Mouse (Mus musculus): ENCODE measurements around the gene Klk8.

Klk8 gene

DNA sequence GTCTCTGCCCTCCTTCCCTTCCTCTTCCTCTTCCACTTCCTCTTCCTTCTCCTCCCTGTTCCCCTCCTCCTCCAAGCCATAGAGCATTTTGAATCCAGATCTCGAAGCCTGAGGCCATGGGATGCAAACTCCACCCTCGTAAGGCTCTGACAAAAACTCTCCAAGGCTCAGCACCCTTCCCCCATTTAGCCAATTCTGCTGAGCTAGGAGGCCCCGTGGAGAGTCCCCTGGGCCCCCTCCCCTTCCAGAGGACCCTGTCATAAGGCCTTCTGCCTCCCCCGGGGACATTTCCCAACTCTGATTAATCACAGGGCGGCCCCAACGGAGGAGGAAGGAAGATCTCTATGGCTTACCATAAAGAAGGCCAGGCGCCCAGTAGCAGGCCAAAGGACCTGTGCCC lies 5.8 kb upstream of the Klk8 start, which contains the start of gene Klk9:
Gene Klk9 (plus strand): TSS at position 301 of the 400 bp plus-strand sequence.
- DNase-seq (ENCODE audit: low spot score) = no peak

DNA sequence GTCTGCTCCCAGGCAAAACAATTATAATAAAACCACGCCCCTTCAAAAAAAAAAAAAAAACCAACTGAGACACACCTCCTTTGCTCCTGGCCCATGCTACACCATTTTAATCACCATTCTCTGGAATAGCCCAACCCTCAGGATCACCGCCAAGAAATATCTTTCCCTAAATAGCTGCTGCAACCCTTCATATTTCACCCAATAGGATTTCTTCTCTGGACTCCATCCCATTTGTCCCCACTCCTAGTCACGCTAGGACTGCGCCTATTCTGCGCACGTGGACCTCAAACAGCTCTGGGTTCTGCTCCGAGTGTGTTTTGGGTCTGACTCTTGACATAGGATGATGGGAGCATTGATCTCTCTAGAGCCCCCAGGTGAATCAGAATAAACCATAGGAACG lies 1.0 kb upstream of the Klk8 start:
- no peak for DNase-seq (ENCODE audit: low spot score)

DNA sequence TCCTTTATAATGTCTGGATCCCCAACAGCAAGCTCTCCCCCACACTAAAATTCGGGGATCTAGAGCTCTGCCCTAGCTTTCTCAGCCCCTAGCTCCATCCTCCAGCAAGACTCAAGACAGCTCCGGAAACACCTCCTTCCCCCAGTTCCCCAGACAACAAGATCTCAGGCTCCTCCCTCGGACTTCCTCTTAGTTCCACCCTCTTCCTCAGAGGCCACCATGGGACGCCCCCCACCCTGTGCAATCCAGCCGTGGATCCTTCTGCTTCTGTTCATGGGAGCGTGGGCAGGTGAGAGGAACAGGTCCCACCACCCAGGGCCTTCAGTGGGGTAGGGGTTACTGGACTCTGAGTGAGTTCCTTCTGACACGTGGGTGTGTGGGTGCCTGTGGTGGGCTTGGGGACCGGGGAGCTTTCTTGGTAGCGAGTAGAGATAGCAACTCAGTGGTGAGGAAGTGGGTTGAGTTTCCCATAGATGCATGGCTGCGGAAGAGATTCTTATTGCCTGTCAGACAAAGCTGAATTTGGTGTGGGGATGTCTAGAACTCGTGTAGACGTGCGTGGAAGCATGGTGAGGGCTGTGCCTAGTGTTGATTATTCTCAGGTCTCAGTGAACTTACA lies 576 bp downstream of the Klk8 start:
- no peak for DNase-seq (ENCODE audit: low spot score)

DNA sequence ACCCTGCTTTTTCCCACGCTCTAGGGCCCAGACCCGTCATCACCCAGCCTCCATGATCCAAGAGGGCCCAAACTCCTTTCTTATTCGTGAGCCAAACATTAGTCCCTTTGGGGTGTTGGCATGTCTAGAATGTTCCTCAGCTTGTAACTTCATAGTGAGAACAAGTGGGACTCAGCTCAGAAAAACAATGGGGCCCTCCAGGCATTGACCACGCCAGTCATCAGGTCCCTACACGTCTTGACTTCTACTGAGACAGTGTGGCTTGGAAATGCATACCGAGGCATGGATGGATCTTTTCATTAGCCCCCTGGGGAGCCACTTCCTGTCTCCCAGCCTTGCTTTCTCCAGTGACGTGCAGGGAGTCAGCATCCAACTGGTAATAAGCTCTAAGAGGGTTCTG lies 2.5 kb downstream of the Klk8 start:
- DNase-seq (ENCODE audit: low spot score) = no peak

DNA sequence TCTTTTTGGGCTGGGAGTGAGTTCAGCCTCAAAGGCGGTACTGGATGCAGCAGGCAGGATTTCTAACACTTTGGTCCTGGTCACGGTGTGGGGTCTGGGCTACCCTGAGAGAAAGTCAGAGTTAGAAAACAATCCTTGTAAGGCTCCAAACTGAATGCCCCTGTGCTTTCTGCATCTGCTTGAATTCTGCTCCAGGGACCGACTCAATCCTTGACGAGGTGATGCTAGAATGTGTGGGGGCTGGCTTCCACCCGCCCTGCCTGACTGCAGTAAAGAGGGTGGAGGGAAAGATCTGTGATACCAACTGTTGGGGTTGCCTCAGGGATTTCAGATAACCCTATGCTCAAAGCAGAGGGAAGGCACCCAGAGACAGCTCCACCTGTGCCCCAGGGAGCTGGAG lies 13.6 kb downstream of the Klk8 start, which contains the start of gene Klk7:
Gene Klk7 (plus strand): TSS at position 301 of the 400 bp plus-strand sequence.
- no peak for DNase-seq (ENCODE audit: low spot score)

DNA sequence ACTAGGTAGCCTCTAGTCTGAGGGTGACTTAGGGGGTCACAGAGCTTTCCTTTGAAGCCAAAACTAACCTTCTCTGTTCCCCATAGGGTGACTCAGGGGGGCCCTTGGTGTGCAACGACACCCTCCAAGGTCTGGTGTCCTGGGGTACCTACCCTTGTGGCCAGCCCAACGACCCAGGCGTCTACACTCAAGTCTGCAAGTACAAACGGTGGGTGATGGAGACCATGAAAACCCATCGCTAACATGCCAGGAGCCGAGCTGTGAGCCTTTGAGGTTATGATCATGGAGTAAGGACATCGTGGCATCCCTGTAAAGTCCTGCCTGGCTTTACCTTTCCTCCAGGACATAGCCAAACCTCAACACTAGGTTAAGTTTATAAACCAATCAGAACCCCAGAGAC lies 17.8 kb downstream of the Klk8 start:
- DNase-seq (ENCODE audit: low spot score) = no peak

DNA sequence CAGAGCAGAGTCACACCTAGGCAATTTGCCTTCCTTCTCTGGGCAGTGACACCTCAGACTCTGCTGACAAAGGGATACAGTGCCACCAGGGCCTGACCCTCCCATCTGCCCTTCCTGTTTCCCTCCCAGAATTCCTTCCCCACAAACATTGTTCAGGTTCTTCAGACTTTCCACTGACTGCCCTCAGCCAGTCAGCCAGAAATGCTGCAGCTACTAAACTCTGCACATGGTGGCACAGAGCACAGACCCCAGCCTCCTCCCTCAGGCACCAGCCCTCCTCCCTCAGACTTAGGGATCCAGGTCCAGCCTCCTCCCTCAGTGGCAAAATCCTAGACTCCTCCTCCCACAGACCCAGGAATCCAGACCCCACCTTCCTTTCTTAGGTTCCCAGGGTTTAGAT lies 19.4 kb downstream of the Klk8 start:
- DNase-seq (ENCODE audit: low spot score) = no peak

DNA sequence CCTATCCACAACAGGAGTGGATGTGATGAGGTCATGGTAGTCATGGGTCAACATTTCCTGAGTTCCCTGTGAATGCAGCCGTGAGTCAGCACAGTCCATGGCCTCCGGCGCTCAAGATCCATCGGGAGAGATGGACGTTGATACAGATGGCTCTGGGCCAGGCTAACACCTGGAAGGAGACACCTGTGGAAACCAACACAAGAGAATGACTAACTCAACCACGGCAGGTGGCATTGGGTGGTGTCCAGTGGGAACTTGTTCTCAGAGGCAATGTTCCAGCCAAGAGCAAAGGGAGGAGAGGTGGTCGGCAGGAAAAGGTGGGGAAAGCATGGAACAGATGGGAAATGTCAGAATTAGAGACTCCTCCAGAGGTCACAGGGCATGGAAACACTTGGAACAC lies 24.2 kb downstream of the Klk8 start:
- no peak for DNase-seq (ENCODE audit: low spot score)

DNA sequence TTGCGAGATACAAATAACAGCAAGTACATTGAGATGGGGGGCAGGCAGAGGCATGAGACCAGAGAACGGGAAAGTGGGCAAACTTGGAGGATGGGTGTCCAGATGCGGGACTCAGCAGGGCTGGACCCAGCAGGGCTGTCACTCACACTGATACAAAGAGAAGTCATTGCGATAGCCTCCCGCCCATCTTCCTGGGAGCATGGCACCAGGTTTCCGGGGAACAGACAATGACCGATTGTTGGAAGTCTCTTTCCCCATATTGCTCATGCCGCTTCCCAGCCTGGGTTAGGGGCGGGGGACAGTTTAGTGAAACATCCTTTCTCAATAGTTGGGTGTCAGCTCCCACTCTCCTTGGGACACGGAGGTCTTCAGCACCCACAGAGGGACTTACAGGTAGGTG lies 26.8 kb downstream of the Klk8 start, which contains the start of gene Klk6:
Gene Klk6 (plus strand): TSS at position 301 of the 400 bp plus-strand sequence.
- no peak for DNase-seq (ENCODE audit: low spot score)

DNA sequence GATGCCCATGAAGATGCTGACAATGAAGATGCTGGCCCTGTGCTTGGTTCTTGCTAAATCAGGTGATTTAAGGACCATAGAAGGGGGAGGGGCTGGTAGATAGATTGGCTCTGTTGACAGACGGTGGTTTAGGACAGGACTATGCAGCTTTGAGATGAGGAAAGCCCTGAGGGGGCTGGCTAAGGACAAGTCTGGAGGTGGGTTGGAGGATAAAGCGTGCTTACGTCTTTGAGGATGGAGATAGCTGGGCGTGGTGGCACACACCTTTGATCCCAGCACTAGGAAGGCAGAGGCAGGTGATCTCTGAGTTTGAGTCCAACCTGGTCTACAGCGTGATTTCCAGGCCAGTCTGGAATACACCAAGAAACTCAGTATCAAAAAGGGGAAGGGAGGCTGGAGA lies 28.7 kb downstream of the Klk8 start:
- DNase-seq (ENCODE audit: low spot score) = no peak

DNA sequence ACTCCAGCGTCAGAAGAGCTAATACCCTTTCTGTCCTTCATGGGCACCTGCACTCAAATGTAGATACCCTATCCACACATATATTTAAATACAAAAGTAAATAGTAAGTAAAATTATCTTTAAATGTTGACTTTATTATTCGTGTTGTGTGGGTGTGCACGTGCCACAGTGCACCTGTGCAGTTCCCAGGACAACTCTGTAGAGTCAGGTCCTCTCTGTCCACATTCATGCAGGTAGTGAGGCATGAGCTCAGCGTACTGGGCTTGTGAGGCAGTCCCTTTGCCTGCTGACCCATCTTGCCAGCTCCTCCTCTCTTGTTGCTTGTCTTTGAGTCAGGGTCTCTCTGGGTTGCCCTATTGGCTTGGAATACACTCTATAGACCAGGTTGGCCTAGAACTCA lies 30.3 kb downstream of the Klk8 start:
- DNase-seq (ENCODE audit: low spot score) = no peak

DNA sequence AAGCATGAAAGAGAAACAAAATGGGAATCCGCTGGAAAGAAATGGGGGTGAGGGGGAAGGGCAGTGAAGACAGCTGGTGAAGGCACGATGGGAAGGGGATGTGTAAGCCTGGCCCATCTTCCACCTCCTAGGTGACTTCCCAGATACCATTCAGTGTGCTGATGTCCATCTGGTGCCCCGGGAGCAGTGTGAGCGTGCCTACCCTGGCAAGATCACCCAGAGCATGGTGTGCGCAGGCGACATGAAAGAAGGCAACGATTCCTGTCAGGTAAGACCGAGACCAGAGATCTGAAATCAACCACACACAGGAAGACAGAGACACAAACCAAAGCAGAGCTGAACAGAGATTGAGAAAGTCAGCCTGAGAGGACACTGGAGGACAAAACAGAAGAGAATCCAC lies 31.6 kb downstream of the Klk8 start:
- DNase-seq (ENCODE audit: low spot score) = no peak

DNA sequence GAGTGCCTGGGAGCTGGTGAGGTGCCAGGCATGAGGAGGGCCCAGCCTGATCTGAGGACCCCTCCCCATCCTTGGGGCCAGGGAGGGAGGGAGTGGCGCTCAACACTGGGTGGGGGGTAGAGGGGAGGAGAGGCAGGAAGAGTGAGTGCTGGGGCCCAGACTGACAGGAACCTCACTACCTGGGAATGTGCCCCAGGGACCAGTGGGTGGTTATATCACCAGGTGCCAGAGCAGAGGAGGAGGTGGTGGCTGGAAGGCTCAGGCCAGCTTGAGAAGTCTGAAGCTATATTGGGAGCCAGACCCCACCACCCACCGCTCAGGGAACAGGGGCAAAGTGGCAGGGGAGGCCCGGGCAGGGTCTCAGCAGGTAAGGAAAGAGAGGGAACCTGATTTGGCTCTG lies 44.3 kb downstream of the Klk8 start, which contains the start of gene Klk5:
Gene Klk5 (plus strand): TSS at position 271 of the 400 bp plus-strand sequence.
- DNase-seq (ENCODE audit: low spot score) = no peak

DNA sequence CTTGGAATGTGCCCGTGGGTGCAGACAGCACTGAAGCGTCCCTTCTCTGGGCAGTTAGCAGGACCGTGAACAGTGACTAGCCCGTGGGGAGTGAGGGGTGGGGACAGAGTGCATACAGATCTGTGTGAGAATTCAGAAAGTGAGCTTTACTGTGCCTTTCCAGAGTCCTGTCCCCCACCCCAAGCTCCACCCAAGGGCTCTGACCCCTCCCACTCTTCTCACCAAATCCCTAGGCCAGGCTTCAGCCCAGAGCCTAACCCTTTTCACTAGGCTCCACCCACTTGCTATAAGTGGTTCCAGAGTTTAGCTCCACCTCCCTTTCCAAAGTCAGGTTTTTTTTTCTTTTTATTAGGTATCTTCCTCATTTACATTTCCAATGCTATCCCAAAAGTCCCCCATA lies 46.4 kb downstream of the Klk8 start:
- no peak for DNase-seq (ENCODE audit: low spot score)

DNA sequence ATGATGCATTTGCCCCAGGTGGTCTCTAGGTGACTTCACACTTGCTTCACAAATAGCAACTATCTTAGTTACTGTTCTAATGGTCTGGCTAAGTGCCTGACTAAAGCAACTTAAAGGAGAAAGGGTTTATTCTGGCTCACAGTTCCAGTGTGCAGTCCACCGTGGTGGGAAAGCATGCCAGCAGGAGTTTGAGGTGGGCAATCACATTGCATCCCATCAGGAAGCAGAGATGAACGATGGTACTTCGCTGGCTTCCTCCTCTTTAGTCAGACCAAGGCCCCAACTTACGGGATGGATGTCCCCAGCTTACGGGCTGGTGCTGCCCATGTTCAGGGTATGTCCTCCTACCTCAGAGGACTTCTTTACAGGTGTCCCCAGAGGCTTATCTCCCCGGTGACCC lies 54.2 kb downstream of the Klk8 start:
- no peak for DNase-seq (ENCODE audit: low spot score)
